Mouse (Mus musculus) left cerebral cortex, adult 11 months (tissue): ENCODE measurements around the gene Slc6a11.

Source experiments
- DNase-seq: peaks from one replicate; pipeline ENCODE4 v3.0.0; 2022; ENCODE audit warnings: low spot score

The Slc6a11 gene

GRCm38 (mm10) chr6:114266273-114266672 is 135.2 kb downstream of the Slc6a11 start:
- no peak for DNase-seq

GRCm38 (mm10) chr6:114267979-114268378 is 136.9 kb downstream of the Slc6a11 start:
- no peak for DNase-seq

- DNase-seq = no peak
Measured at GRCm38 (mm10) chr6:114269589-114269988, 138.5 kb downstream of the Slc6a11 start.

GRCm38 (mm10) chr6:114270799-114271198 is 139.8 kb downstream of the Slc6a11 start:
- DNase-seq = no peak

GRCm38 (mm10) chr6:114272279-114272678 is 141.2 kb downstream of the Slc6a11 start:
- DNase-seq = no peak

GRCm38 (mm10) chr6:114273997-114274728 is 143.1 kb downstream of the Slc6a11 start:
- no peak for DNase-seq

GRCm38 (mm10) chr6:114275800-114276199 is 144.8 kb downstream of the Slc6a11 start:
- no peak for DNase-seq

- peak; percentile 75 for DNase-seq
Measured at GRCm38 (mm10) chr6:114282469-114283277, 151.6 kb downstream of the Slc6a11 start, which contains the start of gene Slc6a1. Slc6a1 (plus strand) TSS chr6:114282635.

GRCm38 (mm10) chr6:114283278-114283770 is 152.3 kb downstream of the Slc6a11 start:
- DNase-seq = no peak

GRCm38 (mm10) chr6:114283927-114284703 is 153.1 kb downstream of the Slc6a11 start:
- DNase-seq = peak; percentile 46

GRCm38 (mm10) chr6:114285424-114285823 is 154.4 kb downstream of the Slc6a11 start:
- DNase-seq = no peak

GRCm38 (mm10) chr6:114289106-114289505 is 158.1 kb downstream of the Slc6a11 start:
- no peak for DNase-seq

GRCm38 (mm10) chr6:114290184-114290583 is 159.1 kb downstream of the Slc6a11 start:
- peak; percentile 71 for DNase-seq

- no peak for DNase-seq
Measured at GRCm38 (mm10) chr6:114290929-114291328, 159.9 kb downstream of the Slc6a11 start.

- DNase-seq = no peak
Measured at GRCm38 (mm10) chr6:114291396-114291795, 160.4 kb downstream of the Slc6a11 start.

- DNase-seq = no peak
Measured at GRCm38 (mm10) chr6:114293511-114293910, 162.5 kb downstream of the Slc6a11 start.

- no peak for DNase-seq
Measured at GRCm38 (mm10) chr6:114295086-114295485, 164.0 kb downstream of the Slc6a11 start.

GRCm38 (mm10) chr6:114297260-114298002 is 166.4 kb downstream of the Slc6a11 start:
- no peak for DNase-seq
